Mouse (Mus musculus): ENCODE results near the gene Mdga2. TPM values are rescaled to one million over a fixed set of nuclear protein-coding genes. Genes with fewer than 3 reads are reported as not detected.
A peak's percentile ranks its signal among the peaks of the same experiment; 100 is the strongest.

Gene Mdga2
- 0.98 and 1.0 TPM in 2 replicates for polyA plus RNA-seq (2015; fragmentation: Nextera tagmentation; extraction: Ambion mirVana)

GRCm38 (mm10) chr12:67222221-67223025 lies at the start of gene Mdga2:
Gene Mdga2 (minus strand): TSS chr12:67222549.
- Histone ChIP-seq H3K4me3 (replicated peaks) (peak within 1 kb of the TSS; percentile 54), H3K9ac (peak within 1 kb of the TSS; percentile 36), H3K27me3 (replicated peaks) (peaks cover 29% of the 10 kb centered on the region), H3K9me3 (no peaks in the 10 kb centered on the region), H3K27ac (no peak within 1 kb of the TSS), H3K4me2 (replicated peaks) (peak within 1 kb of the TSS; percentile 99), H3K4me1 (replicated peaks) (peaks cover 19% of the 10 kb centered on the region), H3K36me3 (no peaks in the 10 kb centered on the region)
- ATAC-seq: peak; percentile 77
- under 1% methylated on average over 54 of the region's 61 CpGs for WGBS

GRCm38 (mm10) chr12:67267409-67267808 lies 45.1 kb upstream of the Mdga2 start:
- 67% methylated on average over 1 of the region's 1 CpGs for WGBS
- H3K27ac ChIP-seq: no peak overlapping the region
- H3K9ac ChIP-seq: no peak overlapping the region
- no peaks in the 10 kb centered on the region for H3K9me3 ChIP-seq
- no peak overlapping the region for H3K4me2 ChIP-seq (replicated peaks)
- no peaks in the 10 kb centered on the region for H3K4me1 ChIP-seq (replicated peaks)
- ATAC-seq: no peak
- no peaks in the 10 kb centered on the region for H3K27me3 ChIP-seq (replicated peaks)
- H3K36me3 ChIP-seq: no peaks in the 10 kb centered on the region
- H3K4me3 ChIP-seq (replicated peaks): no peak overlapping the region

- H3K27ac ChIP-seq: no peak overlapping the region
- H3K4me2 ChIP-seq (replicated peaks): no peak overlapping the region
- peaks cover 29% of the 10 kb centered on the region for H3K27me3 ChIP-seq (replicated peaks)
- H3K9me3 ChIP-seq: no peaks in the 10 kb centered on the region
- no peaks in the 10 kb centered on the region for H3K36me3 ChIP-seq
- H3K4me1 ChIP-seq (replicated peaks): peaks cover 19% of the 10 kb centered on the region
- ATAC-seq: no peak
- WGBS: 49% methylated on average over 1 of the region's 1 CpGs
- no peak overlapping the region for H3K9ac ChIP-seq
- H3K4me3 ChIP-seq (replicated peaks): no peak overlapping the region
These were observed 1.2 kb upstream of the Mdga2 start for GRCm38 (mm10) chr12:67223530-67223929.

- ATAC-seq: peak; percentile 69
- H3K27ac ChIP-seq: no peak overlapping the region
- peak overlapping the region; percentile 54 for H3K4me3 ChIP-seq (replicated peaks)
- H3K9ac ChIP-seq: peak overlapping the region; percentile 36
- no peaks in the 10 kb centered on the region for H3K36me3 ChIP-seq
- under 1% methylated on average over 77 of the region's 78 CpGs for WGBS
- H3K9me3 ChIP-seq: no peaks in the 10 kb centered on the region
- peak overlapping the region; percentile 99 for H3K4me2 ChIP-seq (replicated peaks)
- peaks cover 29% of the 10 kb centered on the region for H3K27me3 ChIP-seq (replicated peaks)
- H3K4me1 ChIP-seq (replicated peaks): peaks cover 19% of the 10 kb centered on the region
These were observed 774 bp downstream of the Mdga2 start for GRCm38 (mm10) chr12:67221329-67222220.

- peak; percentile 29 for ATAC-seq
These were observed 1.6 kb downstream of the Mdga2 start for GRCm38 (mm10) chr12:67220641-67221231.

GRCm38 (mm10) chr12:67220041-67220440 lies 2.3 kb downstream of the Mdga2 start:
- no peak for ATAC-seq
- Histone ChIP-seq H3K27me3 (replicated peaks) (peaks cover 29% of the 10 kb centered on the region), H3K27ac (no peak overlapping the region), H3K4me2 (replicated peaks) (peak overlapping the region; percentile 99), H3K36me3 (no peaks in the 10 kb centered on the region), H3K4me1 (replicated peaks) (peaks cover 19% of the 10 kb centered on the region), H3K9ac (no peak overlapping the region), H3K4me3 (replicated peaks) (peak overlapping the region; percentile 54; the same call in 1 of the 2 replicates), H3K9me3 (no peaks in the 10 kb centered on the region)
- WGBS: 6% methylated on average over 6 of the region's 6 CpGs

More at GRCm38 (mm10) chr12:67220641-67221231, 1.6 kb downstream of the Mdga2 start:
- Histone ChIP-seq H3K4me2 (replicated peaks) (peak overlapping the region; percentile 99), H3K27ac (no peak overlapping the region), H3K4me3 (replicated peaks) (peak overlapping the region; percentile 54), H3K4me1 (replicated peaks) (peaks cover 19% of the 10 kb centered on the region), H3K9me3 (no peaks in the 10 kb centered on the region), H3K36me3 (no peaks in the 10 kb centered on the region), H3K9ac (no peak overlapping the region), H3K27me3 (replicated peaks) (peaks cover 29% of the 10 kb centered on the region)
- WGBS: under 1% methylated on average over 43 of the region's 43 CpGs

GRCm38 (mm10) chr12:67219564-67219963 lies 2.8 kb downstream of the Mdga2 start:
- no peaks in the 10 kb centered on the region for H3K9me3 ChIP-seq
- whole genome bisulfite sequencing: 29% methylated on average over 5 of the region's 5 CpGs
- no peak overlapping the region for H3K4me3 ChIP-seq (replicated peaks)
- H3K27ac ChIP-seq: no peak overlapping the region
- no peak overlapping the region for H3K4me2 ChIP-seq (replicated peaks)
- ATAC-seq: no peak
- H3K4me1 ChIP-seq (replicated peaks): peaks cover 19% of the 10 kb centered on the region
- peaks cover 29% of the 10 kb centered on the region for H3K27me3 ChIP-seq (replicated peaks)
- no peaks in the 10 kb centered on the region for H3K36me3 ChIP-seq
- H3K9ac ChIP-seq: no peak overlapping the region

- Histone ChIP-seq H3K27me3 (replicated peaks) (no peaks in the 10 kb centered on the region), H3K4me2 (replicated peaks) (no peak overlapping the region), H3K27ac (no peak overlapping the region), H3K4me3 (replicated peaks) (no peak overlapping the region), H3K4me1 (replicated peaks) (no peaks in the 10 kb centered on the region), H3K9ac (no peak overlapping the region), H3K9me3 (no peaks in the 10 kb centered on the region), H3K36me3 (no peaks in the 10 kb centered on the region)
- 62% methylated on average over 2 of the region's 2 CpGs for WGBS
- no peak for ATAC-seq
These were observed 9.5 kb downstream of the Mdga2 start for GRCm38 (mm10) chr12:67212801-67213200.

- Histone ChIP-seq H3K9ac (no peak overlapping the region), H3K4me2 (replicated peaks) (no peak overlapping the region), H3K27ac (no peak overlapping the region), H3K4me3 (replicated peaks) (no peak overlapping the region), H3K9me3 (no peaks in the 10 kb centered on the region), H3K27me3 (replicated peaks) (no peaks in the 10 kb centered on the region), H3K36me3 (no peaks in the 10 kb centered on the region), H3K4me1 (replicated peaks) (no peaks in the 10 kb centered on the region)
- no peak for ATAC-seq
- WGBS: 91% methylated on average over 1 of the region's 1 CpGs
These were observed 44.2 kb downstream of the Mdga2 start for GRCm38 (mm10) chr12:67178155-67178554.

- H3K36me3 ChIP-seq: no peaks in the 10 kb centered on the region
- H3K27me3 ChIP-seq (replicated peaks): no peaks in the 10 kb centered on the region
- no peak overlapping the region for H3K4me2 ChIP-seq (replicated peaks)
- no peak overlapping the region for H3K27ac ChIP-seq
- 69% methylated on average over 8 of the region's 8 CpGs for WGBS
- ATAC-seq: peak; percentile 56
- no peaks in the 10 kb centered on the region for H3K4me1 ChIP-seq (replicated peaks)
- no peak overlapping the region for H3K9ac ChIP-seq
- H3K4me3 ChIP-seq (replicated peaks): no peak overlapping the region
- no peaks in the 10 kb centered on the region for H3K9me3 ChIP-seq
These were observed 65.6 kb downstream of the Mdga2 start for GRCm38 (mm10) chr12:67156569-67157237.

GRCm38 (mm10) chr12:67153077-67153476 lies 69.3 kb downstream of the Mdga2 start:
- no peaks in the 10 kb centered on the region for H3K4me1 ChIP-seq (replicated peaks)
- no peaks in the 10 kb centered on the region for H3K36me3 ChIP-seq
- no peaks in the 10 kb centered on the region for H3K27me3 ChIP-seq (replicated peaks)
- no peak overlapping the region for H3K4me3 ChIP-seq (replicated peaks)
- no peak for ATAC-seq
- H3K4me2 ChIP-seq (replicated peaks): no peak overlapping the region
- H3K9me3 ChIP-seq: no peaks in the 10 kb centered on the region
- 64% methylated on average over 3 of the region's 3 CpGs for WGBS
- no peak overlapping the region for H3K27ac ChIP-seq
- H3K9ac ChIP-seq: no peak overlapping the region

All from intestine, embryonic 15.5 days (tissue).